Comparison of ENCODE assay signal across 19 mouse cellular contexts in the genomic region with DNA sequence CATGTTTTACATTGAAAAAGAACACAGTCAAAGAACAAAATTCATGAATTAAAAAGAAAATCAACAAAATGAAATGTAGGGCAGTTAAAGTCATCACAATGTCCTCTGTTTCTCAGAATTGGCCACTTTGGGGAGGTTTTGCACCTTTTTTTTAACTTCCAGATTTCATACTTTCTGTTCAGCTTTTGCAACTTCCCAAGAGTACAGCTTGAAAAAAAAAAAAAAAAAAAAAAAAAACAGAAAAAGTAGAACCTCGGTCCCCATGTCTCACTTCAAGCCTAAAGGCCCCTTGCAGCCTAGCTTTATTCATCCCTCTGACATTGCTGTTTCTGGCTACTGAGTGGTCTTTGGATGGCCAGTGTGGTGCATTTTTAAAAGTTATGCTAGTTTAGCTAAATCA.
"Had no signal": no experiment of that assay in that cellular context is flagged by ENCODE, and none has a peak within 500 bp of the region (broad histone marks: within the 10 kb centered on the region; RNA-seq: fewer than 3 reads in every experiment).

No protein-coding gene starts in this region.

- H3K27ac ChIP-seq: lung, embryonic 15.5 days; midbrain, embryonic 10.5 days; midbrain, embryonic 12.5 days; neural tube, embryonic 13.5 days; neural tube, embryonic 15.5 days had no signal

- H3K4me1 ChIP-seq: lung, embryonic 15.5 days; midbrain, embryonic 10.5 days; midbrain, embryonic 12.5 days; neural tube, embryonic 13.5 days; neural tube, embryonic 15.5 days had no signal

- H3K36me3 ChIP-seq: lung, embryonic 15.5 days; midbrain, embryonic 10.5 days; midbrain, embryonic 12.5 days; neural tube, embryonic 13.5 days; neural tube, embryonic 15.5 days had no signal

- H3K4me3 ChIP-seq: lung, embryonic 15.5 days; midbrain, embryonic 10.5 days; midbrain, embryonic 12.5 days; myocyte; neural tube, embryonic 13.5 days; neural tube, embryonic 15.5 days had no signal

- DNase-seq: liver, postnatal 0 days; lung, adult 2 months; lung, postnatal 14 days; lung, postnatal 36 days; midbrain, embryonic 14.5 days; retina, postnatal 1 day; right cerebral cortex, adult 18-20 months; right cerebral cortex, postnatal 25 days; right cerebral cortex, postnatal 4 days; spleen, adult 18-20 months; thymus, adult 18-20 months; thymus, postnatal 14 days; thymus, postnatal 36 days had no signal
